Mouse (Mus musculus) brain, embryonic 18.5 days (tissue): ENCODE results near the gene Mast2.
A peak's percentile ranks its signal among the peaks of the same experiment; 100 is the strongest.

ENCODE experiments used
- DNase-seq: peaks from one replicate; pipeline ENCODE4 v3.0.0-alpha.2; 2012; ENCODE audit warnings: low read depth, low spot score

Mast2 gene

DNA sequence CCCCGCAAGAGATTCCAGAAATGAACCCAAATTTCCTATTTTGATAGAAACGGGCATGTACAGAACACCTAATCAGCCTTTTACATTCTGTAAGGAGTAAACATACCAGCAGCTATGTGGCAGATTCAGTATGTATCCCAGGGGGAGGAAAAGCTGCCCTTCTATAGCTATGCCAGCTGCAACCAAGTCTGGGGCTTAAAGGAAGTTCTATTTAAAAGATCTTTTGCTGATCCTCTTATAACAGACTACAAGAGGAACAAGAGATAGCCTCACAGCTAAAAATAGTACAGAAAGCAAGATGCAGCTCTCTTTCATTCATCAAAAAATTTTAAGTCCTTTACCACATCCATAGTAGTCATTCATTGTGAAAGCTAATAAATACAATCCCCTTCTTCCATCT is 57.3 kb downstream of the Mast2 start:
- DNase-seq, result no peak

- DNase-seq, result no peak
Measured at GRCm38 (mm10) chr4:116405955-116406351, 58.0 kb downstream of the Mast2 start.

GRCm38 (mm10) chr4:116405276-116405954 is 58.6 kb downstream of the Mast2 start:
- no peak for DNase-seq

GRCm38 (mm10) chr4:116403884-116404283 is 60.1 kb downstream of the Mast2 start:
- no peak for DNase-seq

DNA sequence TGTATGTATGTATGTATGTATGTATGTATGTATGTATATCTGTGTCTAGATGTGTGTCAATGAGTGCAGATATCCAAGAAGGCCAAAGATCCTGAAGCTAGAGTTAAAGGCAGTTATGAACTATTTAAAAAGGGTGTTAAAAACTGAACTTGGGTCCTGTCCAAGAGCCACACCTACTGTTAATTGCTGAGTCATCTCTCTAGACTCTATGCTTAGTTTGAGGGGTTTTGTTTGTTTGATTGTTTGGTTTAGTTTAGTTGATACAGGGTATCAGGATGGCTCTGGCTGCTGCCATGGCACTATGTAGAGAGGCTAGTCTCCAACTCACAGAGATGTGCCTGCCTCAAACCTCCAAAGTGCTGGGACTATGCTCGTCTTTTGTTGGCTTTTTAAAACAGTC is 61.3 kb downstream of the Mast2 start:
- no peak for DNase-seq

DNA sequence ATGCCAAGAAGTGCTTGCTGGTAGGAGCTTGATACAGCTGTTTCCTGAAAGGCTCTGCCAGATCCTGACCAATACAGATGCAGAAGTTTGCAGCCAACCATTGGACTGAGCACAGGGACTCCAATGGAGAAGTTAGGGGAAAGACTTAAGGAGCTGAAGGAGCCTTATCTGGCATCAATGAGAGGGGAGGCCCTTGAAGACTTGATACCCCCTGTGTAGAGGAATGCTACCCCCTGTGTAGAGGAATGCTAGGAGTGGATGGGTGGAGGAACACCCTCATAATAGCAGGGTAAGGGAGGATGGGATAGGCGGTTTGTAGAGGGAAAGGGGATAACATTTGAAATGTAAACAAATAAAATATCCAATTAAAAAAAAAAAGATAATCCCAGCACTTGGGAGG is 65.9 kb downstream of the Mast2 start:
- no peak for DNase-seq

DNA sequence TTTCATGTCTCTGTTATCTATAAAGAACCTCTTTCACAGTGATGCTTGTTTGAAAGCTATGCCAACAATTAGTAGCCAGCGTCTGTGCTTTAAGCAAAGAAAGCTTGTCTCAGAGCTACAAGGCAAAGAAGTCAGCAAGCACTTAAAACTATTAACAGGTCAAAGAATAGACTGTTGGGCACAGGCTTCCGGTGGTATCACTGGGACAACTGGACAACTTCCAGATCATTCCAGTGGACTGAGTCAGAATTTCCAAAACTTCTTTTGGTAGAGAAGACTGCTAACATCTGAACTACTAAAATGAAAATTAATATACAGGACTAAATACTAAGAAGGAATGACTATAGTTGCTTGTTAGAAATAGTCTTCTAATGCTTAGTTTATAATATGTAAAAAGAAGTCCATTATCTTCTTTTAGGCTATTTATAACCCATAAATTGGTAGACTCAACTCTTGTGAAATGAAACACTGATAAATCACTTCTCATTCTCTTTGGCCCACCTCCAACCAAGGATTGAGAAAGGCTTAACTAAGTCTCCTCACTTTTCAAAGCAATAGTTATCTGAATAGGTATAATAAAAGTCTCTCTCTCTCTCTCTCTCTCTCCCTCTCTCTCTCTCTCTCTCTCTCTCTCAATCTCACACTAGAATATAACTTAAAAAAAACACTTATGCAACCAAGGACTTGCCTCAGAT is 85.9 kb downstream of the Mast2 start:
- no peak for DNase-seq

DNA sequence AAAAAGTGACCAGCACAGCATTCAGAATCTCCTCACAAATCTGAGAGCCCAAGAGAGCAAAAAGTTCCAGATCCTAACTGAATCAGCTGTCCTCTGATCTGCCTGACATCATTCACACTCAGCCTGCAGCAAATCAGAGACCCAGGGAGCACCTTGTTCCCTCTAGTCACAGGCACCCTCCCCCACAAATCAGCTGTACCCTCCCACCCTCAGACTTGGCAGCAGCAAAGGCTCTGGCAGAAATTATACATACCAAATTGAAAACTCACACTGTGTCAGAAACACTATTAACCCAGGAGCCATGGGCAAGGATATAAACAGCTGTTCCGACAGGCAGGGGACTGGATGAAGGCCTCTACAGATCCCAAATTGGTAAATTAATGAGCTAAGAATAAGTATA is 92.3 kb downstream of the Mast2 start:
- peak; percentile 12 for DNase-seq

DNA sequence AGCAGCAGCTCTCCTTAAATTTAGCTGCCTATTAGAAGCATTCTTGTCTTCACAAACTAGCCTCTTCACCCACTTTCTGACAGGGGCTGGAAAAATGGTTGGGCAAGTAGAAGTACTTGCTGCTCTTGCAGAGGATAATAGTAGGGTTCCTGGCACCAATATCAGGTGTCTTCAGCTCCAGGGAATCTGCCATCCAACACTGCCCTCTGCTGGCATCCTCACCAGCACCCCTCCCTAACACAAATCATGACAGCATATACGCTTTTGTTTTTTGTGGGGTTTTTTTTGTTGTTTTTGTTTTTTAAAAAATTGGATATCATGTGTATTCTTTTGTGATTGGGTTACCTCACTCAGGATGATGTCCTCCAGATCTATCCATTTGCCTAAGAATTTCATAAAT is 105.9 kb downstream of the Mast2 start:
- no peak for DNase-seq

DNA sequence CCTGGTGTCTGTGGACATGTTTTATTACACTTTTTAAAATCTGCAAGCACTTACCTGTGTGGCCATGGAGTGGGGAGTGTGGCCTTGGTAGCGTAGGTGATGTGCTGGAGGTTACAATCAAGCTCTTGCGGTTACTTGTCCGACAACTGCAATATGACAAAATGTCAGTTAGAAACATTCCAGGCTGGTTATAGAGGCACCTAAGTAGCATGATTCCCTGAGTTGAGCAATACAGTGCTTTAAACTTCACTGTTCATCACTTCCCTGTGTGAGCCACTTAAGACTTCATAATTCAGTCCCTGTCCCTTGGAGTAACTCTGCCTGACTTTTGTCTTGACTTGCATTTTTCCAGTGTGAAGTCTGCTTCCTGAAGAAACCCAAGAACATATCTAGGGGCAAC is 111.1 kb downstream of the Mast2 start:
- no peak for DNase-seq

GRCm38 (mm10) chr4:116352496-116352895 is 111.5 kb downstream of the Mast2 start:
- DNase-seq, result no peak

DNA sequence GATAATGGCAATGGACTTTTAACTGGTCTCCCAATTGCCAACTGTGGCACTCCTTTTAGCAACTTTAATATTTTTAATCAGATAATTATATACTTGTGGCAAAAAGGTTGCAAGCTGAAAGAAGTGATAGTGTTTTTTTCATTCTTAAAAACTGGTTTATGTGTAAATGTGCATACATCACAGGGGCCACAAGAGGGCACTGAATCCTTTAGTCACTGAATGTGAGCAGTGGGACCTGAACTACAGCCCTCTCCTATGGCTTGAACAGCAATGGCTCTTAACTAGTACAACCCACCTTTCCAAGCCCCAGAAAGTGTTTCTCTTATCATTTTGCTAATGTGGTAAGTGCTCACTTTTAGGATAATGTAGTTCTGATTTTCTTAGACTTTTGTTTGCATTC is 121.9 kb downstream of the Mast2 start:
- DNase-seq, result peak; percentile 43

DNA sequence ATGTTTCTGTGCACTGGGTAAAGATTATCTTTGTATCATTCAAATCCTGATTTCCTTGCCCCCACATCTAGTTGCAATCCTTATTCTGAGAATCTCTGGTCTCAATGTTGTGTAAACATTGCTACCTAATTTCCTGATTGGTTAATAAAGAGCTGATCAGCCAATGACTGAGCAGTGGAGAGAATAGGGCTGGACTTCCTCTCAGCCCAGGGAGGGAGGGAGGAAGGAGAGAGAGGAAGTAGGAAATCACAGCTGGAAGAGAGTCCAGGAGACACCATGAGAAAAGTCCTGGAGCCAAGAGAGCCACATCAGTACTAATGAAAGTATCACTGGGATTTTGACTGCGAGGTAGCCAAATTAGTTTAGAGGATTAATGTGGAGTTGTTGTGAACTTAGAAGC is 127.7 kb downstream of the Mast2 start:
- no peak for DNase-seq

DNA sequence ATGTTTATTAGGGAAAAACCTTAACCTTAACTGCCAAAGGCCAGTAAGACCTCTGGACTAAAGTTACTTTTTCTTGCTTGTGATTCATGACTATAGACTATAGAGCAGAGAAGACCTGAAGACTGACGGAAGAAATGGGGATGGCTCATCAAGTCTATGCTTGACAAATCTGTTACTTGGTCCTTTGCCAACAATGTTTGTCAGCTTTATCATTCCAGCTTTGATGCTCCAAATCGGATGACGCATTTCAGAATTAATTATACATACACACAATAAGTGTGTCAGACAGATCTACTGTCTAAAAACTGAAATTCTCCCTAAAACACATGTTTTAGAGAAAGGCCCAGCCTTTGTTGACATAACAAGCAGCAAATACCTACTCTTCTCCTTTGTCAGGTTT is 134.7 kb downstream of the Mast2 start:
- no peak for DNase-seq

GRCm38 (mm10) chr4:116322127-116322526 is 141.9 kb downstream of the Mast2 start:
- DNase-seq, result no peak

- no peak for DNase-seq
Measured at GRCm38 (mm10) chr4:116317575-116317974, 146.4 kb downstream of the Mast2 start.

GRCm38 (mm10) chr4:116304551-116304950 is 159.4 kb downstream of the Mast2 start:
- DNase-seq, result no peak

GRCm38 (mm10) chr4:116300878-116301355 is 163.1 kb downstream of the Mast2 start:
- no peak for DNase-seq

DNA sequence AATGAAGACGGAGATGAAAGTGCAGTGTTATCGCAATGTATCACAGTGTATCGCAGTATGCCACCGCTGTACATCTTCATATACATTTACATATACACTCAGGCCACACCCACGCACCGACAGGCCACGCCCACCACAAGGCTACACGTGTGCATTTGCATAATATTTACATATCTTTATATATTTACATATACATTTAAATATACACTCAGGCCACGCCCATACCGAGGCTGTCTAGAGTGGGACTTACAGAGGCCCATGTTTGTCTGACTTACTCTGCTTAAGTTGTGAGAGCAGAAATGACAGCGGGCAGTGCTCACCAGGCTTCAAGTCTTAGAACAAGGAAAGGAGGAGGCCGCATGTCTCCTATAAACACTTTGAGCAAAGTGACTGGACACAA is 170.7 kb downstream of the Mast2 start:
- DNase-seq, result no peak

DNA sequence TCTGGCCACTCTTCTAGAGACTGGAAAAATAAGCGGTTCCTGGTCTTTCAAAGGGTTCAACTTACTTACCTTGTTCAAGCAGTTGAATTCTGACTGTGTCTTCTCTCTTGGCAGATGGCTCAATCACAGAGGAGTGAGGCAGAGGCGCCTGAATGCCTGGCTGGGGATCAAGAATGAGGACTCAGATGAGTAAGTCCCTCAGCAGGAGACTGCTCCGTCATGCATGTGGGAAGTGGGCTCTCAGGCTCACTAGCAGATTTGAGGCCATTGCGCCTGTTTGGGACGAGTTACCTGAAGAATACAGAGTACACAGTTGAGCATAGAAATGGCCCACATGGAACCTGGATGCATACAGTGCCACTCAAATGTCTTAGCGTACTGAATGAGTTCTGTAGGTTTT is 172.4 kb downstream of the Mast2 start:
- DNase-seq, result no peak

DNA sequence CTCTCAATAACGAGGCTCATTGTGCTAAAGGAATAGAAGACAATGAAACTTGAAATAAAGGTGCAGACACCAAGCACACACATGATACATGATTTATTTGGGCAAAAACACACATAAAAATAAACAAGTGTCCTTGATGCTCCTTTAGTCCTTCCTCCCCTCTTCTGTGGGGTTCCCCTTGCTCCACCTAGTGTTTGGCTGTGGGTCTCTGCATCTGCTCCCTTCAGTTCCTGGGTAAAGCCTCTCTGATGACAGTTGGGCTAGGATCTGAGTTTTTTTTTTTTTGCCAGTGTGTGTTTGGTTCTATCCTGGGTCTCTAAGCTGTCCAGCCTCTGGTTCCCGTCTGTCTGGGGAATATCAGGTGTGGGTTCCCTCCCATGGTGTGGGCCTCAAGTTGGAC is 181.8 kb downstream of the Mast2 start:
- DNase-seq, result no peak

- DNase-seq, result no peak
Measured at GRCm38 (mm10) chr4:116268220-116268619, 195.8 kb downstream of the Mast2 start.
